10 mouse cellular contexts compared by ENCODE assay signal in genomic region chr12:85146355-85146754, GRCm38 (mm10). TPM values are rescaled to one million over a fixed set of nuclear protein-coding genes. Genes with fewer than 3 reads are reported as not detected.
DNase-seq lines count a peak whose midpoint lies in the region; ATAC-seq and TF ChIP-seq lines count a peak whose summit lies in the region.
"Had no signal": no experiment of that assay in that cellular context is flagged by ENCODE, and none has a peak within 500 bp of the region (broad histone marks: within the 10 kb centered on the region; RNA-seq: fewer than 3 reads in every experiment).

No protein-coding gene starts in this region.

- no peak overlapping the region for H3K4me3 ChIP-seq in heart, adult 2 months
- no peak overlapping the region for H3K4me3 ChIP-seq in liver, embryonic 11.5 days (ENCODE audit: low read depth, low read length)

- DNase-seq in heart, adult 2 months: peak in 1 of 2 experiments; percentile 50
- no peak for DNase-seq in heart, adult 9 months (ENCODE audit: low spot score in 2 of 2)
- DNase-seq in liver: peak; percentile 16
- DNase-seq in liver, embryonic 11.5 days (ENCODE audit: low spot score): no peak
- peak; percentile 48 for DNase-seq in embryo, embryonic 10.5 days (ENCODE audit: low spot score)
- peak; percentile 44 for DNase-seq in lung, postnatal 36 days
- no peak for DNase-seq in urinary bladder, postnatal 4 days (ENCODE audit: low spot score in 2 of 2)
- no peak for DNase-seq in layer of hippocampus, adult 8-10 months (ENCODE audit: low spot score in 2 of 2)

- no peak for ATAC-seq in liver, embryonic 11.5 days (replicated peaks; ENCODE audit: low FRiP score)
- ATAC-seq: activated CD4-positive, CD25-positive, alpha-beta regulatory T cell, adult 4 months; CD4-positive, CD25-positive, alpha-beta regulatory T cell, adult 4 months had no signal

- no peaks in the 10 kb centered on the region for H3K27me3 ChIP-seq in heart, adult 2 months (ENCODE audit: control insufficient read depth, insufficient read depth, low read length)
- H3K27me3 ChIP-seq in liver, embryonic 11.5 days (replicated peaks; ENCODE audit: control insufficient read depth, insufficient read depth, low read length): peaks cover 15% of the 10 kb centered on the region

- H3K79me2 ChIP-seq in heart, adult 2 months (replicated peaks; ENCODE audit: control insufficient read depth, insufficient read depth, low read length): no peaks in the 10 kb centered on the region

- no peak overlapping the region for H3K9ac ChIP-seq in heart, adult 2 months (ENCODE audit: low read depth, low read length)
- no peak overlapping the region for H3K9ac ChIP-seq in liver, embryonic 11.5 days (ENCODE audit: low read depth, low read length)

- TF ChIP-seq POLR2A in heart, adult 2 months (IDR thresholded peaks at IDR 0.05; ENCODE audit: insufficient read depth, low read depth, low read length): no peak

- H3K27ac ChIP-seq in heart, adult 2 months: peak overlapping the region; percentile 57; the same call in 1 of the 2 replicates
- no peak overlapping the region for H3K27ac ChIP-seq in liver, embryonic 11.5 days (ENCODE audit: low read depth, low read length)

- intact Hi-C loops in heart, adult 2 months (cut with DNase I): no loop called here

- no peak for TF ChIP-seq CTCF in heart, adult 2 months (IDR thresholded peaks at IDR 0.05)

- no peaks in the 10 kb centered on the region for H3K36me3 ChIP-seq in heart, adult 2 months (ENCODE audit: control insufficient read depth, insufficient read depth, low read length)
- no peaks in the 10 kb centered on the region for H3K36me3 ChIP-seq in liver, embryonic 11.5 days (ENCODE audit: control insufficient read depth, insufficient read depth, low read length)

- TF ChIP-seq EP300 in heart, adult 2 months (IDR thresholded peaks at IDR 0.05; ENCODE audit: insufficient read depth, low read depth, low read length): no peak

- no peaks in the 10 kb centered on the region for H3K9me3 ChIP-seq in liver, embryonic 11.5 days (ENCODE audit: control insufficient read depth, low read length)

- H3K4me1 ChIP-seq in heart, adult 2 months (ENCODE audit: control insufficient read depth, insufficient read depth, low read length): peaks cover 3% of the 10 kb centered on the region; the same call in 1 of the 2 replicates
- H3K4me1 ChIP-seq in liver, embryonic 11.5 days (replicated peaks; ENCODE audit: control insufficient read depth, insufficient read depth, low read length): peaks cover 5% of the 10 kb centered on the region

- 26% methylated on average over 10 of the region's 11 CpGs for WGBS in heart, adult 2 months
- WGBS in liver, embryonic 11.5 days: 28% methylated on average over 10 of the region's 11 CpGs

- no peak overlapping the region for H3K4me2 ChIP-seq in liver, embryonic 11.5 days

RNA-seq across cellular contexts. Expression of gene Rps6kl1, which starts 4.7 kb away (rescaled TPM):
- 1 to 10 TPM; 2.3 to 2.4 TPM for total RNA-seq in heart, adult 2 months (2021)
- 3.4 and 5.1 TPM in 2 replicates for polyA plus RNA-seq in heart, adult 2 months (2012; rRNA removed)
- 0.99 and 1.1 TPM in 2 replicates for polyA plus RNA-seq in liver, embryonic 11.5 days (2014; fragmentation: Nextera tagmentation; extraction: Ambion mirVana)
- total RNA-seq in layer of hippocampus, adult 8-10 months (2022): 10 to 100 TPM; 35.8 to 43.4 (median 39.8) TPM

RNA-seq across cellular contexts. Expression of gene Pgf, which starts 31.2 kb away (rescaled TPM):
- 1 to 10 TPM; 5.4 to 5.7 TPM for total RNA-seq in heart, adult 2 months (2021)
- 4.3 and 4.6 TPM in 2 replicates for polyA plus RNA-seq in heart, adult 2 months (2012; rRNA removed)
- 4.0 and 5.7 TPM in 2 replicates for polyA plus RNA-seq in liver, embryonic 11.5 days (2014; fragmentation: Nextera tagmentation; extraction: Ambion mirVana)
- total RNA-seq in layer of hippocampus, adult 8-10 months (2022): 1 to 10 TPM; 4.2 to 6.6 (median 6.1) TPM
- polyA plus RNA-seq: activated CD4-positive, CD25-positive, alpha-beta regulatory T cell, adult 4 months; CD4-positive, CD25-positive, alpha-beta regulatory T cell, adult 4 months had no signal

RNA-seq across cellular contexts. Expression of gene Dlst, which starts 35.7 kb away (rescaled TPM):
- total RNA-seq in heart, adult 2 months (2021): 100 to 1,000 TPM; 668 to 715 TPM
- polyA plus RNA-seq in heart, adult 2 months (2012; rRNA removed): 423 and 709 TPM in 2 replicates
- polyA plus RNA-seq in liver, embryonic 11.5 days (2014; fragmentation: Nextera tagmentation; extraction: Ambion mirVana): 139 and 143 TPM in 2 replicates
- total RNA-seq in layer of hippocampus, adult 8-10 months (2022): 100 to 1,000 TPM; 145 to 175 (median 158) TPM

RNA-seq across cellular contexts. Expression of gene Prox2, which starts 35.8 kb away (rescaled TPM):
- 1 to 10 TPM; 1.2 to 1.5 TPM for total RNA-seq in heart, adult 2 months (2021)
- polyA plus RNA-seq in heart, adult 2 months (2012; rRNA removed): 1.1 and 1.7 TPM in 2 replicates
- 3.8 and 4.3 TPM in 2 replicates for polyA plus RNA-seq in liver, embryonic 11.5 days (2014; fragmentation: Nextera tagmentation; extraction: Ambion mirVana)
- 1 to 10 TPM; 2.2 to 3.2 (median 2.6) TPM for total RNA-seq in layer of hippocampus, adult 8-10 months (2022)

Comparison
In these comparisons a context has a peak if more than half of its experiments do, and no peak if none do; other contexts are left out.
1. DNase-seq: peak in liver (single experiment), embryo, embryonic 10.5 days (single experiment) and lung, postnatal 36 days (single experiment); none in heart, adult 9 months (0 of 2), liver, embryonic 11.5 days (single experiment), urinary bladder, postnatal 4 days (0 of 2) and layer of hippocampus, adult 8-10 months (0 of 2).
2. RNA of gene Rps6kl1, which starts 4.7 kb away (total RNA-seq): 35.8 to 43.4 TPM in layer of hippocampus, adult 8-10 months; 2.3 to 2.4 TPM in heart, adult 2 months; every median in the first group is over 10 times any median in the second.